Mouse (Mus musculus): ENCODE results near the gene Hoxd9. TPM values are rescaled to one million over a fixed set of nuclear protein-coding genes. Genes with fewer than 3 reads are reported as not detected.

Hoxd9 gene
- polyA plus RNA-seq, 1 experiment from 2014 or later = 0.11 TPM

- ATAC-seq (ENCODE audit: low FRiP score) = peak; percentile 69
- Histone ChIP-seq H3K27ac (ENCODE audit: low read depth, low read length) (no peak overlapping the region), H3K36me3 (ENCODE audit: control insufficient read depth, insufficient read depth, low read length) (no peaks in the 10 kb centered on the region), H3K9ac (ENCODE audit: low read depth, low read length) (no peak overlapping the region), H3K4me1 (replicated peaks; ENCODE audit: control insufficient read depth, insufficient read depth, low read length) (0 out of 2 replicates have a peak, but pooled peaks cover 4% of the 10 kb centered on the region), H3K4me3 (ENCODE audit: low read depth, low read length) (no peak overlapping the region), H3K4me2 (replicated peaks; ENCODE audit: low read depth, low read length) (peak overlapping the region; percentile 27), H3K27me3 (ENCODE audit: control insufficient read depth, insufficient read depth, low read length) (peaks cover 95% of the 10 kb centered on the region), H3K9me3 (ENCODE audit: control insufficient read depth, low read length) (no peaks in the 10 kb centered on the region)
- under 1% methylated on average over 40 of the region's 40 CpGs for WGBS
- DNase-seq (ENCODE audit: low spot score) = peak; percentile 84
These were observed 24.8 kb upstream of the Hoxd9 start for GRCm38 (mm10) chr2:74672481-74673362.

GRCm38 (mm10) chr2:74673835-74674425 lies 23.6 kb upstream of the Hoxd9 start:
- H3K27ac ChIP-seq (ENCODE audit: low read depth, low read length) = no peak overlapping the region
- 0 out of 2 replicates have a peak, but pooled peaks cover 2% of the 10 kb centered on the region for H3K4me1 ChIP-seq (replicated peaks; ENCODE audit: control insufficient read depth, insufficient read depth, low read length)
- H3K9me3 ChIP-seq (ENCODE audit: control insufficient read depth, low read length) = no peaks in the 10 kb centered on the region
- no peak for ATAC-seq (ENCODE audit: low FRiP score)
- no peak overlapping the region for H3K4me2 ChIP-seq (replicated peaks; ENCODE audit: low read depth, low read length)
- H3K36me3 ChIP-seq (ENCODE audit: control insufficient read depth, insufficient read depth, low read length) = no peaks in the 10 kb centered on the region
- H3K9ac ChIP-seq (ENCODE audit: low read depth, low read length) = no peak overlapping the region
- H3K27me3 ChIP-seq (ENCODE audit: control insufficient read depth, insufficient read depth, low read length) = peaks cover 95% of the 10 kb centered on the region
- no peak overlapping the region for H3K4me3 ChIP-seq (ENCODE audit: low read depth, low read length)
- no peak for DNase-seq (ENCODE audit: low spot score)
- under 1% methylated on average over 24 of the region's 24 CpGs for WGBS

GRCm38 (mm10) chr2:74674881-74675665 lies 22.5 kb upstream of the Hoxd9 start, which contains the start of gene Hoxd12:
Gene Hoxd12, plus strand, starts transcription at chr2:74675013.
- DNase-seq (ENCODE audit: low spot score) = no peak
- H3K4me2 ChIP-seq (replicated peaks; ENCODE audit: low read depth, low read length) = no peak within 1 kb of the TSS
- no peak for ATAC-seq (ENCODE audit: low FRiP score)

GRCm38 (mm10) chr2:74675666-74676282 lies 21.8 kb upstream of the Hoxd9 start:
- Histone ChIP-seq H3K9me3 (ENCODE audit: control insufficient read depth, low read length) (no peaks in the 10 kb centered on the region), H3K36me3 (ENCODE audit: control insufficient read depth, insufficient read depth, low read length) (no peaks in the 10 kb centered on the region), H3K27me3 (ENCODE audit: control insufficient read depth, insufficient read depth, low read length) (peaks cover 97% of the 10 kb centered on the region), H3K27ac (ENCODE audit: low read depth, low read length) (no peak overlapping the region), H3K4me3 (ENCODE audit: low read depth, low read length) (no peak overlapping the region), H3K9ac (ENCODE audit: low read depth, low read length) (no peak overlapping the region), H3K4me2 (replicated peaks; ENCODE audit: low read depth, low read length) (no peak overlapping the region), H3K4me1 (replicated peaks; ENCODE audit: control insufficient read depth, insufficient read depth, low read length) (0 out of 2 replicates have a peak, but pooled peaks cover 2% of the 10 kb centered on the region)
- 4% methylated on average over 24 of the region's 24 CpGs for WGBS
- ATAC-seq (ENCODE audit: low FRiP score) (no peak), DNase-seq (ENCODE audit: low spot score) (no peak)

More at GRCm38 (mm10) chr2:74674881-74675665, 22.5 kb upstream of the Hoxd9 start, which contains the start of gene Hoxd12:
- Histone ChIP-seq H3K9me3 (ENCODE audit: control insufficient read depth, low read length) (no peaks in the 10 kb centered on the region), H3K27me3 (ENCODE audit: control insufficient read depth, insufficient read depth, low read length) (peaks cover 95% of the 10 kb centered on the region), H3K4me3 (ENCODE audit: low read depth, low read length) (0 out of 2 replicates have a peak within 1 kb of the TSS, but pooled peaks have one; percentile 1), H3K9ac (ENCODE audit: low read depth, low read length) (no peak within 1 kb of the TSS), H3K27ac (ENCODE audit: low read depth, low read length) (no peak within 1 kb of the TSS), H3K36me3 (ENCODE audit: control insufficient read depth, insufficient read depth, low read length) (no peaks in the 10 kb centered on the region), H3K4me1 (replicated peaks; ENCODE audit: control insufficient read depth, insufficient read depth, low read length) (0 out of 2 replicates have a peak, but pooled peaks cover 2% of the 10 kb centered on the region)
- 2% methylated on average over 47 of the region's 47 CpGs for WGBS

GRCm38 (mm10) chr2:74676376-74677052 lies 21.0 kb upstream of the Hoxd9 start:
- Histone ChIP-seq H3K9me3 (ENCODE audit: control insufficient read depth, low read length) (no peaks in the 10 kb centered on the region), H3K36me3 (ENCODE audit: control insufficient read depth, insufficient read depth, low read length) (no peaks in the 10 kb centered on the region), H3K4me1 (replicated peaks; ENCODE audit: control insufficient read depth, insufficient read depth, low read length) (0 out of 2 replicates have a peak, but pooled peaks cover 2% of the 10 kb centered on the region), H3K9ac (ENCODE audit: low read depth, low read length) (no peak overlapping the region), H3K4me3 (ENCODE audit: low read depth, low read length) (no peak overlapping the region), H3K27ac (ENCODE audit: low read depth, low read length) (no peak overlapping the region), H3K27me3 (ENCODE audit: control insufficient read depth, insufficient read depth, low read length) (peaks cover 99% of the 10 kb centered on the region), H3K4me2 (replicated peaks; ENCODE audit: low read depth, low read length) (no peak overlapping the region)
- no peak for DNase-seq (ENCODE audit: low spot score)
- ATAC-seq (ENCODE audit: low FRiP score) = no peak
- 3% methylated on average over 9 of the region's 9 CpGs for WGBS

- ATAC-seq (ENCODE audit: low FRiP score) (no peak), DNase-seq (ENCODE audit: low spot score) (no peak)
- no peak overlapping the region for H3K27ac ChIP-seq (ENCODE audit: low read depth, low read length)
- no peaks in the 10 kb centered on the region for H3K36me3 ChIP-seq (ENCODE audit: control insufficient read depth, insufficient read depth, low read length)
- 0 out of 2 replicates have a peak, but pooled peaks cover 2% of the 10 kb centered on the region for H3K4me1 ChIP-seq (replicated peaks; ENCODE audit: control insufficient read depth, insufficient read depth, low read length)
- WGBS = 6% methylated on average over 2 of the region's 2 CpGs
- no peak overlapping the region for H3K9ac ChIP-seq (ENCODE audit: low read depth, low read length)
- peaks cover 99% of the 10 kb centered on the region for H3K27me3 ChIP-seq (ENCODE audit: control insufficient read depth, insufficient read depth, low read length)
- no peak overlapping the region for H3K4me2 ChIP-seq (replicated peaks; ENCODE audit: low read depth, low read length)
- no peaks in the 10 kb centered on the region for H3K9me3 ChIP-seq (ENCODE audit: control insufficient read depth, low read length)
- H3K4me3 ChIP-seq (ENCODE audit: low read depth, low read length) = no peak overlapping the region
These were observed 20.4 kb upstream of the Hoxd9 start for GRCm38 (mm10) chr2:74677106-74677505.

- H3K4me1 ChIP-seq (replicated peaks; ENCODE audit: control insufficient read depth, insufficient read depth, low read length) = peaks cover 8% of the 10 kb centered on the region
- DNase-seq (ENCODE audit: low spot score) = no peak
- H3K27me3 ChIP-seq (ENCODE audit: control insufficient read depth, insufficient read depth, low read length) = peaks cover 99% of the 10 kb centered on the region
- H3K27ac ChIP-seq (ENCODE audit: low read depth, low read length) = no peak within 1 kb of the TSS
- H3K36me3 ChIP-seq (ENCODE audit: control insufficient read depth, insufficient read depth, low read length) = no peaks in the 10 kb centered on the region
- no peaks in the 10 kb centered on the region for H3K9me3 ChIP-seq (ENCODE audit: control insufficient read depth, low read length)
- H3K4me2 ChIP-seq (replicated peaks; ENCODE audit: low read depth, low read length) = no peak within 1 kb of the TSS
- H3K9ac ChIP-seq (ENCODE audit: low read depth, low read length) = no peak within 1 kb of the TSS
- WGBS = 1% methylated on average over 15 of the region's 15 CpGs
- no peak for ATAC-seq (ENCODE audit: low FRiP score)
- H3K4me3 ChIP-seq (ENCODE audit: low read depth, low read length) = no peak within 1 kb of the TSS
These were observed 18.5 kb upstream of the Hoxd9 start, which contains the start of gene Hoxd11 for GRCm38 (mm10) chr2:74678891-74679595. Gene Hoxd11, plus strand, starts transcription at chr2:74679557.
